Mouse (Mus musculus): ENCODE measurements around the gene Hoxa4. TPM values are rescaled to one million over a fixed set of nuclear protein-coding genes. Genes with fewer than 3 reads are reported as not detected.

Hoxa4 gene
- polyA plus RNA-seq, 1 experiment: not detected

DNA sequence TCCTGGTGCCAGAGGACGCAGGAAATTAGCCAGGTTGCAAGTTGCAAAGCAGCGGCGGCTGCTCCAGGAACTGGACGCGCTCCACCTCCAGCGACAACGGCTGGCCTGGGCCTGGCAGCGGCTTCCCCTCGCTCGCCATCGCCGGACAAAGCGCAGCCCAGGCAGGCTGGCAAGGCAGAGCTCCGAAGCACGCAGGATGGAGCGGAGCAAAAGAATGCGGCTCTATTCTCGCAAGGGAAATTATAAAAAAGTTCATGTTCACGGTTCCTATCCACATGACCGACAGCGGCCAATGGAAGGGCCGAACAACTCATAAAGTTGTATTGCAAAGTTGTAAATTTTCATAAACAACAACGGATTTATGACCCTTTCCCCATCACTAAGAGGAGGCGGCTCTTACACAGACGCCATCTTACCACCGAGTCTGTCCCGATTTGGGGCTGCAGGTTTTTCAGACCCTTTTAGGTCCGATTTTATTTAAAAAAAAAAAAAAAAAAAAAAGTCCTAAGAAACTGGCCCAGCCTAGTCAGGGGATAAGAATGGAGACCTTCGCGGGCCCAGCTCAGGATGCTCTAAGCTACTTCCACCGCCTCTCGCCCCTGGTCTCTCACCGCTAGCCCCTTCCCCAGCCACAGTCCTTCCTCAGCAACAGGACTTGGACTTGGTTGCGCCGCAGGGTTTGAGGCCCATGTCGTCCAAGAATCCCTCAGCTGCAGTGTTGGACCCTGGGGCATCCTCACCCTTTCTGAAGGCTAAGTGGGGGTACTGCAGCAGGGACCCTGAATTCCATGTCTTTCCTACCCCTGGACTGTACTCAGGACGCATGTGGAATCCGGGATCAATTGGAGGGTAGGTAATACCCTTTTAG, 21.8 kb upstream of the Hoxa4 start, which contains the start of the genes Hoxa3 and Gm28308:
Hoxa3 (minus strand) TSS at position 218 of the 868 bp plus-strand sequence.
Gm28308 (minus strand) TSS at position 221 of the 868 bp plus-strand sequence.
- TF ChIP-seq GATA1 (IDR thresholded peaks at IDR 0.05; ENCODE audit: low read length): no peak

DNA sequence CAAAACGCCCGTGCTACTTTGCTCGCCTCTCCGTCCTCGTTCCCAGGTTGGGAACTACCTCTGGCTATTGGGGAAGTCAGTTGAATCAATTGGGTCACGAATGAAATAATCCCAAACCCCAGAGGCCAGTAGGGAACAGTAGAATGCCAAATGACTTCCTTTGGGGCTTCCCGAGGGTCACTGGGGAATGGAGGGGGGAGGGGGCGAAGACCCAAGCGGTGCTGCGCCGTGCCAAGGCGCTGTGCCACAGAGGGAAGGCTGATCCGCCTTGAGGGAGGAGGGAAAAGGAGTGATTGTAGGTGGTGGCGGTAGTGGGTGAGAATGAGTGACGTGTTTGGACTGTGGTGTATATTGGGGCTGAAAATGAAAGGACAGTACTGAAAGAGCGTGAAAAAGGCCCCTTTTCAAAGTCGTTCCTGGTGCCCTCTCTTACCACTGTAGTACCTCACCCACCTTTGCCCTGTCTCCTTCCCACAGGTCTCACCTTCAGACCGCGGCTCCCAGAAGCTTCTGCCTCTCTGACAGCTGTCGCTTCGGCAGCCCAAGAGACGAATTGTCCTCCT, 21.1 kb upstream of the Hoxa4 start:
- TF ChIP-seq GATA1 (IDR thresholded peaks at IDR 0.05; ENCODE audit: low read length): no peak

- no peak for TF ChIP-seq GATA1 (IDR thresholded peaks at IDR 0.05; ENCODE audit: low read length)
Observed at GRCm38 (mm10) chr6:52211961-52212360, 20.4 kb upstream of the Hoxa4 start.

- no peak for TF ChIP-seq GATA1 (IDR thresholded peaks at IDR 0.05; ENCODE audit: low read length)
Observed at GRCm38 (mm10) chr6:52211170-52211935, 19.8 kb upstream of the Hoxa4 start.

DNA sequence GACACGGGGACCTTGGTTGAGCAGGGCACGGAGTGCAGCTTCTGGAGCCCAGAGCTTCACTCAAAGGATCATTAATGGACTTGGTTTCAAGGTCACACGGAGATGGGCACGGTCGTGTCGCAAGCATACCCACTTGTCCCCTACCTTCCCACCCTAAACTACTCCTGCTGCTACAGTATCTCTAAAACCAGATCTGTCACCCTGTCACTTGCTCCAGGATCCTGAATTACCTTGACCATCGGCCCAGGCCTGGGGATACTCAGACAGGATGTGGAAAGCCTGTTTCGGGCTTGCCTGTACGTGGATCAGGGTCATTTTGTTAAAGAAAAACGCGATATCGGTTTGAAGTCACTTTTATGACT, 18.1 kb upstream of the Hoxa4 start:
- no peak for TF ChIP-seq GATA1 (IDR thresholded peaks at IDR 0.05; ENCODE audit: low read length)

DNA sequence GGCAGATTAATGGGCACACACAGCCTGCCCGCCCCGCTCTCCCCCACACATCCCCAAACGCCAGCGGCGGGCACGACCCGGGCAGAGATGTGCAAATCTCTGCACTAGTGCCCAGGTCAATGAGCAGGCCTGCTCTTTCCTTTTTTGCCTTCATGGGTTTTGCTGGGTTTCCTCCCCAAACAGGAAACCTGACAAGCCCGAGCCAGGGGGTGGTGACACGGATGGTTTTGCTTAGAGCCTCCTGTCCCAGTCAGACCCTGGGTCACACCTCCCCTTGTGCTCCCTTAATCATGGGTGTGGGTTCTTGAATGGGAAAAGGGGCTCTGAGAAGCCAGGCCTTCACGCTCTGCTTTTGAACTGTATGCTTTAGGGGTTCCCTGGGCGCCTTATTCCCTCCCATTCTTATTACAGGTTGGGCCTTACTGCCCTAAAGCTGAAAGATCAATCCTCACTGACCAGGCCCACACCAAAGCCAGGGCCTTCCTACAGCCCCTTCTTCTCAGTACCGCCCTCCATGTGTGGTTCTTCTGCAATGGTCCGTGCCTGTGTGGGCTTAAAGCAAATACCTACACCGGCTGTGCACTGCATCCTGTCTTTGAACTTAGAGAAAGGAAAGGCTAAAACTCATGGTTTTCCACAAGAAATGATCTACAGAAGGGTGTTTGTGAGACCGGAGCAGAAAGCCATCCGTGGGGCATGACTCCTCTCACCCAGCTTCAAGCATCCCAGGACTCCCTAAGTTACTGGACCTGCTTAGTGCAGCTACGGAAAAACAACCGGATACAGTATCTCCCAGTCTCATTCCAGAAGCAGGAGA, 17.5 kb upstream of the Hoxa4 start:
- no peak for TF ChIP-seq GATA1 (IDR thresholded peaks at IDR 0.05; ENCODE audit: low read length)

- TF ChIP-seq GATA1 (IDR thresholded peaks at IDR 0.05; ENCODE audit: low read length): no peak
Observed at GRCm38 (mm10) chr6:52208072-52208867, 16.7 kb upstream of the Hoxa4 start, which contains the start of gene Hoxa6. Gene Hoxa6, minus strand, starts transcription at chr6:52208722.

GRCm38 (mm10) chr6:52207684-52207976, 16.1 kb upstream of the Hoxa4 start:
- no peak for TF ChIP-seq GATA1 (IDR thresholded peaks at IDR 0.05; ENCODE audit: low read length)

- no peak for TF ChIP-seq GATA1 (IDR thresholded peaks at IDR 0.05; ENCODE audit: low read length)
Observed at GRCm38 (mm10) chr6:52206882-52207683, 15.5 kb upstream of the Hoxa4 start.

- TF ChIP-seq GATA1 (IDR thresholded peaks at IDR 0.05; ENCODE audit: low read length): no peak
Observed at GRCm38 (mm10) chr6:52205638-52206621, 14.4 kb upstream of the Hoxa4 start.

GRCm38 (mm10) chr6:52205221-52205620, 13.7 kb upstream of the Hoxa4 start:
- no peak for TF ChIP-seq GATA1 (IDR thresholded peaks at IDR 0.05; ENCODE audit: low read length)

DNA sequence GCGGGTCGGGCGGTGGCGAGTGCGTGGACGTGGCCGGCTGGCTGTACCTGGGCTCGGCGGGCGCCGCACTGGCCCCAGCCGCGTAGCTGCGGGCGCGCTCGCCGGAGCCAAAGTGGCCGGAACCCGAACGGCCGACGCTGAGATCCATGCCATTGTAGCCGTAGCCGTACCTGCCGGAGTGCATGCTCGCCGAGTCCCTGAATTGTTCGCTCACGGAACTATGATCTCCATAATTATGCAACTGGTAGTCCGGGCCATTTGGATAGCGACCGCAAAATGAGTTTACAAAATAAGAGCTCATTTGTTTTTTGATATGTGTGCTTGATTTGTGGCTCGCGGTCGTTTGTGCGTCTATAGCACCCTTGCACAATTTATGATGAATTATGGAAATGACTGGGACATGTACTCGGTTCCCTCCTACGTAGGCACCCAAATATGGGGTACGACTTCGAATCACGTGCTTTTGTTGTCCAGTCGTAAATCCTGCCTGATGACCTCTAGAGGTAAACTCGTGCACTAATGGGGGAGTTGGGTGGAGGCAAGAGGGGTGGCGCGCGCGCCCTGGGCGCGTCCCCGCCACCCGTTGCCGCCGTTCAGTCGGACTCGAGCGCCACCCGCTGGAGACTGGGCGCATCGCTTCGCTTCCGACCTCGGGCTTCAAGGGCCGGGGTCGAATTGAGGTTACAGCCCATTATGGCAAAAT, 12.6 kb upstream of the Hoxa4 start, which contains the start of gene Hoxa5:
Hoxa5 (minus strand) TSS at position 538 of the 703 bp plus-strand sequence.
- no peak for TF ChIP-seq GATA1 (IDR thresholded peaks at IDR 0.05; ENCODE audit: low read length)

Data from G1E-ER4 (cell line).